Mouse (Mus musculus) testis, adult 2 months (tissue): ENCODE results near the gene Nub1.

Experiments used
- CTCF ChIP-seq: fragments of 200-500 bp; IDR thresholded peaks from 2 replicates; pipeline ENCODE4 v1.5.1; 2012; ENCODE audit warnings: low read depth, mild to moderate bottlenecking, inconsistent platforms, low read length, moderate library complexity; ENCODE audit not compliant: control insufficient read depth, insufficient read depth, insufficient replicate concordance
- POLR2A ChIP-seq: fragments of 200-500 bp; IDR thresholded peaks from 2 replicates; pipeline ENCODE4 v1.6.1; 2012; ENCODE audit warnings: low read depth, mild to moderate bottlenecking, inconsistent platforms, low read length, moderate library complexity; ENCODE audit not compliant: control insufficient read depth

DNA sequence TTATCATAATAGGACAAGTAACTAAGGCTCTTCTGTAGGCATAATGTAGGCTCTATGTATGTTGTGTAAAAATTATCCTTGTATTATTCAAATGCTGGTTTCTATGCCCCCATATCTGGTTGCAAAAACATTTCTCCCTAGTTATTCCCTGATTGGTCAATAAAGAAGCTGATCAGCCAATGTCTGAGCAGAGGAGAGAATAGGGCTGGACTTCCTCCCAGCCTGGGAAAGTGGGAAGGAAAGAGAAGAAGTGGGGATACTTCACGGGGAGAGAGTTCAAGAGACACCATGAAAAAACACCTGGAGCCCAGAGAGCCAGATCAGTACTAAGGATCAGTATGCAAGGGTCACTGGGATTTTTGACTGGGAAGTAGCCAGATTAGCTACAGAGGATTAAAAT, 3.9 kb upstream of the Nub1 start:
- TF ChIP-seq CTCF: no peak
- TF ChIP-seq POLR2A: no peak
